In the genomic region with DNA sequence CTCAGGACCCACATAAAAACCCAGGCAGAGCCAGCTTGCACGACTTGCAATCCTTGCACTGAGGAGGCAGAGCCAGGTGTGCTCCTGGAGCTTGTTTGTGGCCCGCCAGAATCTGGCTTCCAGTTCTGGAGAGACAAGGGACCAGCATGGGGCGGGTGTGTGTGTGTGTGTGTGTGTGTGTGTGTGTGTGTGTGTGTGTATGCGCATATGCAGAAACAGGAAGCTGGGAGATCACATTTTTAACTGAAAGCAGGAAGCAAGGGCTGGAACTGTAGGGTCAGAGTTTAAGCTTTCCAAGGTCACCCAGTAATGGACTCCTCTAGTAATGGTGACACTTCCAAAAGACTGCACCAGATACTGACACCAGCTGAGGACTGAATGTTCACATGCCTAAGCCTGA, we compare ENCODE assay signal across 1 mouse cellular context.
TF ChIP-seq lines count a peak whose summit lies in the region.

No protein-coding gene starts in this region.

TF ChIP-seq in MEL, 35 proteins besides CTCF, POLR2A, EP300 and RAD21:
- TF ChIP-seq KAT2A (conservative IDR thresholded peaks at IDR 0.05; ENCODE audit: low read depth, low read length) (no peak), CHD1 (IDR thresholded peaks at IDR 0.05; ENCODE audit: low read depth, low read length) (no peak), ZMIZ1 (IDR thresholded peaks at IDR 0.05; ENCODE audit: low read depth, low read length) (no peak), NELFE (IDR thresholded peaks at IDR 0.05; ENCODE audit: low read depth, low read length) (no peak), POLR2AphosphoS2 (IDR thresholded peaks at IDR 0.05; ENCODE audit: low read length) (no peak), MXI1 (IDR thresholded peaks at IDR 0.05; ENCODE audit: low read depth, low read length) (no peak), MAX (IDR thresholded peaks at IDR 0.05; ENCODE audit: low read length) (no peak), ZKSCAN1 (IDR thresholded peaks at IDR 0.05; ENCODE audit: low read depth, low read length) (no peak), RCOR1 (IDR thresholded peaks at IDR 0.05; ENCODE audit: low read depth, low read length) (no peak), NRF1 (IDR thresholded peaks at IDR 0.05; ENCODE audit: insufficient read depth, low read depth, low read length, poor library complexity, severe bottlenecking) (no peak), CHD2 (IDR thresholded peaks at IDR 0.05; ENCODE audit: low read length) (no peak)
